Mouse (Mus musculus) testis, adult 2 months (tissue): ENCODE data around the gene Mettl8. TPM values are rescaled to one million over a fixed set of nuclear protein-coding genes. Genes with fewer than 3 reads are reported as not detected.

ENCODE experiments used
- H3K27ac ChIP-seq: fragments of 200-500 bp; 2 replicates; pipeline ENCODE4 v1.5.1; 2012; ENCODE audit warnings: low read depth, low read length; ENCODE audit not compliant: control insufficient read depth, insufficient read depth
- H3K27me3 ChIP-seq: fragments of 200-500 bp; 2 replicates; pipeline ENCODE4 v1.6.1; 2012; ENCODE audit warnings: mild to moderate bottlenecking, low read length, moderate library complexity; ENCODE audit not compliant: control insufficient read depth, insufficient read depth
- H3K36me3 ChIP-seq: fragments of 200-500 bp; 2 replicates; pipeline ENCODE4 v1.6.1; 2012; ENCODE audit warnings: mild to moderate bottlenecking, low read length; ENCODE audit not compliant: control insufficient read depth, insufficient read depth
- H3K4me1 ChIP-seq: fragments of 200-500 bp; 2 replicates; pipeline ENCODE4 v1.6.1; 2012; ENCODE audit warnings: low read length; ENCODE audit not compliant: control insufficient read depth, insufficient read depth
- H3K4me3 ChIP-seq: fragments of 200-500 bp; 2 replicates; pipeline ENCODE4 v1.5.1; 2012; ENCODE audit warnings: low read depth, mild to moderate bottlenecking, low read length, moderate library complexity, mixed read lengths; ENCODE audit not compliant: control insufficient read depth
- CTCF ChIP-seq: fragments of 200-500 bp; IDR thresholded peaks from 2 replicates; pipeline ENCODE4 v1.5.1; 2012; ENCODE audit warnings: low read depth, mild to moderate bottlenecking, inconsistent platforms, low read length, moderate library complexity; ENCODE audit not compliant: control insufficient read depth, insufficient read depth, insufficient replicate concordance
- POLR2A ChIP-seq: fragments of 200-500 bp; IDR thresholded peaks from 2 replicates; pipeline ENCODE4 v1.6.1; 2012; ENCODE audit warnings: low read depth, mild to moderate bottlenecking, inconsistent platforms, low read length, moderate library complexity; ENCODE audit not compliant: control insufficient read depth
- polyA plus RNA-seq: library from polyadenylated mRNA; depleted of rRNA; stranded (reverse); fragments of >200 nt; gene quantifications from 2 replicates; pipeline ENCODE4 v1.2.3, GENCODE M21; 2012

Gene Mettl8
- polyA plus RNA-seq, 1 experiment, result 2.6 TPM

DNA sequence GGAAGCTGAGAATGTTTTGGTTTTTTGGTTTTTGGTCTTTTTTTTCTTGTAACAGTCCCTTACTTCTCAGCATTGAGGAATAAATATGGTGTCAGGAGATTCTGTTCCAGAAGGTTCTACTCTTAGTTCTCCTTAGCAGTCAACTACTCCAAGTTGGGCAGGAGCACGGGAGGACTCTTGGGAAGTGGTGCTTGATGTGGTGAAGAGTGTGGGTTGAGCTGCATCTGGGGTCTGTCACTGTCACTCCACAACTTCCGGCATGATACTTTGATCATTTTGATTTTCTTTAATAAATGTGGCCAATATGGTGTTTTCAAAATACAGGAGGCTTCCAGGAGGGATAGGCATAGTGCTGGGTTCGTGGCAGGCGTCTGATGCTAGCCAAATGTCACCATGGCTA, 22.4 kb downstream of the Mettl8 start:
- H3K4me1 ChIP-seq, result no peaks in the 10 kb centered on the region; the same call in 1 of the 2 replicates
- no peaks in the 10 kb centered on the region for H3K27me3 ChIP-seq
- H3K4me3 ChIP-seq, result no peak overlapping the region
- no peaks in the 10 kb centered on the region for H3K36me3 ChIP-seq
- H3K27ac ChIP-seq, result no peak overlapping the region
- TF ChIP-seq POLR2A (no peak), CTCF (no peak)

- H3K27ac ChIP-seq, result no peak overlapping the region
- no peak overlapping the region for H3K4me3 ChIP-seq
- H3K4me1 ChIP-seq, result no peaks in the 10 kb centered on the region; the same call in 1 of the 2 replicates
- H3K27me3 ChIP-seq, result no peaks in the 10 kb centered on the region
- TF ChIP-seq POLR2A (no peak), CTCF (no peak)
- H3K36me3 ChIP-seq, result no peaks in the 10 kb centered on the region
These were observed 23.2 kb downstream of the Mettl8 start for GRCm38 (mm10) chr2:71031973-71032794.

DNA sequence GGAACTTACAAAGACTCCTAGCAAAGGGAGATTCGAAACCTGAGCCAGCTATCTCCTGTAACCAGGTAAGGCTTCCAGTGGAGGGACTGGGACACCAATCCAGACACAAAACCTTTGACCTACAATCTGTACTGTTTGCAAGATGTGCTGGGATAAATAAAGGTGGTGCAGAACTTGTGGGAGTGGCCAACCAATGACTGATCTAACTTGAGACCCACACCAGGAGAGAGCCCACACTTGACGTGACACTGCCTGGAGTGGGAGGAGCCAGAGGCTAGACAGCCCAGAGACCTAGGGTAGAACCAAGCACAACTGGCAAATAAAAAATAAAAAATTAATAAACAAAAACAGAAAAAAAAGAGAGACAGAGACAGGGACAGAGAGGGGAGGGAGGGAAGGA, 24.7 kb downstream of the Mettl8 start:
- no peaks in the 10 kb centered on the region for H3K36me3 ChIP-seq
- H3K4me1 ChIP-seq, result no peaks in the 10 kb centered on the region; the same call in 1 of the 2 replicates
- no peaks in the 10 kb centered on the region for H3K27me3 ChIP-seq
- H3K27ac ChIP-seq, result no peak overlapping the region
- TF ChIP-seq CTCF, result no peak
- TF ChIP-seq POLR2A, result no peak
- H3K4me3 ChIP-seq, result no peak overlapping the region

DNA sequence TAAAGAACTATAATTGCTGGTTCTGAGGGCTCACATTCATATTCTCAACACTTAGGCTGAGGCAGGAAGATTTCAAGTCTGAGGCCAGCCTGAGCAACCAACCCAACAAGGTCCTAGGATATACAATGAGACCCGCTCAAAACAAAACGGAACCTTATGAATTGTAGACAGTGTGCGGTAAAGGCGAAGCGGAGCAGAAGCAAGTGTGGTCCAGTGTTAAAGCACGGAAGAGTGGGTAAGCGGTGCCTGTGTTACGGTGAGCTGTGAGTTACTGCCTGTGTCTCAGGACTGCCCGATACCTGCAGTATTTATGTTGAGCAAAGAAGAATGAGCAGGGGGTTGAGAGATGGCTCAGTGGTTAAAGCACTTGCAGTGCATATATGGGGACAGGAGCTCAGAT, 27.8 kb downstream of the Mettl8 start:
- no peak overlapping the region for H3K27ac ChIP-seq
- no peak for TF ChIP-seq CTCF
- TF ChIP-seq POLR2A, result no peak
- H3K4me3 ChIP-seq, result no peak overlapping the region
- H3K36me3 ChIP-seq, result no peaks in the 10 kb centered on the region
- no peaks in the 10 kb centered on the region for H3K4me1 ChIP-seq
- no peaks in the 10 kb centered on the region for H3K27me3 ChIP-seq

- Histone ChIP-seq H3K27ac (no peak overlapping the region), H3K4me1 (no peaks in the 10 kb centered on the region), H3K4me3 (no peak overlapping the region), H3K36me3 (no peaks in the 10 kb centered on the region), H3K27me3 (no peaks in the 10 kb centered on the region)
- no peak for TF ChIP-seq CTCF
- no peak for TF ChIP-seq POLR2A
These were observed 28.6 kb downstream of the Mettl8 start for GRCm38 (mm10) chr2:71026787-71027186.

DNA sequence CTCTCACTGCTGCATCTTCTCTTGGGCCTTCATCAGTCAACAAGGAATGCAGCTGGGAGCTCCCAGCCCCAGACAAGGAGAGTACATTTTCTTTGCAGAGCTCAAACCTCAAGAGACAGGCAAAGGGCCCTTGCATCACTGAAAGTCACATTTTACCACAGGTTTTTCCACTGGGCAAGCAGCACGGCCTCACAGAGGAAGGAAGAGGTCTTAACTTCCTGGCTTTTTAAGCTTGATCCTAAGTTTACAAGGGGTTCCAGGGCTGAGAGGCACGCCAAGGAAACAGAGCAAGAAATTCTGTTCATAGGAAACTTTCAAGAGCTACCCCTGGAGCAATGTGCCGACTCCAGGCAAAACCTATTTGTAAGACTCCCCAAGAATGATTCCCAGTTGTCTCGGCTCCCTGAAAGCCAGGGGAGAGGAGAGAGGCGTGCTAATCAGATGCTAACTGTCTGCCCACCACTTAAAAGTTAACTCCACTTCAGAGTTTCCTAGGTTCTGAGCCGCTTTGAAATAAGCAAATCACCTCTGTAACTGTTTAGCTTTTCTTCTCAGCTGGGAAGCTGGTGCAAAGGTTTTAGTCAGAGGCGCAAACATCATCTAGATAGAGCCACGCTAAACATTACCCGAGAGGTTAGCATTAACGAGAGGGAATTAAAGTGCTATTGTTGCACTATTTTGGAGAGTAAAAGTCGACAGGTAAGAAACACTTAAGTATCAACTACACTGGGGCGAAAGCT, 29.6 kb downstream of the Mettl8 start:
- Histone ChIP-seq H3K36me3 (no peaks in the 10 kb centered on the region), H3K27me3 (no peaks in the 10 kb centered on the region), H3K4me3 (no peak overlapping the region), H3K27ac (no peak overlapping the region), H3K4me1 (no peaks in the 10 kb centered on the region)
- TF ChIP-seq POLR2A (no peak), CTCF (no peak)

DNA sequence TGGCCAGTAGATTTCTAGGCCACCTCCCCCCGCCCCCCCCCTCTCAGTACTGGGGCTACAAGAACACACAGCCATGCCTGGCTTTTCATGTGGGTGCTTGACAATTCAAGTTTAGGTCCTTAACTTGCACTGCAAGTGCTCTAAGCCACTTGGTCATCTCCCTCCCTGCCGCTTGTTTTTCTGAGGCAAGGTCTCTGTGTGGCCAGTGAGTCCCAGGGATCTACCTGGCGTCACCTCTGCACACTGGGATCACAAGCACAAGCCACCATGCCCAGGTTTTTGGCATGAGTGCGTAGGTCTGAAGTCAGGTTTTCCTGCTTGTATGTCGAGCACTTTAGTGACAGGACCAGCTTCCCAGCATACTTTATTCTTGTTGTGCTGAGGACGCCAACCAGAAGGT, 31.4 kb downstream of the Mettl8 start:
- Histone ChIP-seq H3K27ac (no peak overlapping the region), H3K36me3 (no peaks in the 10 kb centered on the region), H3K4me1 (no peaks in the 10 kb centered on the region), H3K27me3 (no peaks in the 10 kb centered on the region), H3K4me3 (no peak overlapping the region)
- TF ChIP-seq CTCF, result no peak
- no peak for TF ChIP-seq POLR2A

GRCm38 (mm10) chr2:71022991-71023390, 32.4 kb downstream of the Mettl8 start:
- Histone ChIP-seq H3K4me3 (no peak overlapping the region), H3K27ac (no peak overlapping the region), H3K4me1 (no peaks in the 10 kb centered on the region), H3K27me3 (no peaks in the 10 kb centered on the region), H3K36me3 (no peaks in the 10 kb centered on the region)
- no peak for TF ChIP-seq POLR2A
- no peak for TF ChIP-seq CTCF
